Mouse (Mus musculus) embryonic fibroblast, embryonic 13.5 days (primary cell): ENCODE data around the gene Fermt2.

Experiments
- CTCF ChIP-seq: IDR thresholded peaks from 2 replicates; pipeline ENCODE4 v1.5.1; 2011; ENCODE audit warnings: mild to moderate bottlenecking, control low read depth, low read length, moderate library complexity, borderline replicate concordance; ENCODE audit not compliant: insufficient read depth
- POLR2A ChIP-seq: IDR thresholded peaks from 2 replicates; pipeline ENCODE4 v1.6.1; 2011; ENCODE audit warnings: low read depth, mild to moderate bottlenecking, control low read depth, low read length, moderate library complexity

DNA sequence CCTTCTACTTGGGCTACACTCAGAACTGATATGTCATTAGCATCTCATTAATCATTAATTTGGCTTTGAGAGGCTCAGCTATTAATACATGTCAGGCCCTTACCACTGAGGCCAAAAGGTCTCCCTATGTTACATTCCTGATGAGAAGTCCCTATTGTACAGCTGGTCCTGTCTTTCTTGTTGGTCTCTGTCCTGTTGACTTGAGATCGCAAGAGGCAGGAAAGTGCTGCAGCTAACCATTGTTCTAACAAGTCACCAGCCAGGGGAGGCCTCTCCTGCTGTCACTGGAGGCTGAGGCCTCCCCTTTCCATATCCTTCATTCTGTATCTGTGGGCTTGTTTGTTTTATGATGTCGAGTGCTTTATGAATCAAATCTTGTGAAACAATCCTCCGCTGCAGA lies 83.1 kb downstream of the Fermt2 start:
- TF ChIP-seq POLR2A (no peak), CTCF (no peak)
